Mouse (Mus musculus) frontal cortex, adult 2 months (tissue): ENCODE measurements at regions not wholly inside any gene's neighbourhood (a gene's known extent, or its start where the extent isn't known, plus 50 kb on each side); places are given as distances from the start of the nearest gene placed in this dataset.

Experiments
- DNase-seq, 2 experiments: peaks; one replicate each; pipeline ENCODE4 v3.0.0; 2022; ENCODE audit warnings: low spot score in 1 of 2; ENCODE audit errors: extremely low spot score in 1 of 2

DNA sequence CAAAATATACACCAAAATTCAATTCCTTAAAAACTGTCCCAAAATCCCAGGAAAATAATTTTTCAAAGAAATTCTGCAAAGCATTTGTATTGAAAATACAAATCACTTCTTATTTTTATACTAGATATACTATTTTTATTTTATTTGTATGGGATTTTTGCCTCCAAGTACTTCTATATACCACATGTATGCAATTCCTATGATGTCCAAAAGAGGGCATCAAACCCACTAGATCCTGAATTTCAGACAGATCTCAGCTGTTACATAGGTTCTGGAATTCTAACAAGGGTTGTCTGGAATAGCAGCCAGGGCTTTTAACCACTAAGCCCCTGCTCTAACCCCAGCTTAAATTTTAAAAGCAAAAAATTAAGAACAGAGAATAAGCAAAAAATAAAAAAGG lies 185.2 kb upstream of the Dgkb start:
- peak in 1 of 2 experiments; percentile 32 for DNase-seq

DNA sequence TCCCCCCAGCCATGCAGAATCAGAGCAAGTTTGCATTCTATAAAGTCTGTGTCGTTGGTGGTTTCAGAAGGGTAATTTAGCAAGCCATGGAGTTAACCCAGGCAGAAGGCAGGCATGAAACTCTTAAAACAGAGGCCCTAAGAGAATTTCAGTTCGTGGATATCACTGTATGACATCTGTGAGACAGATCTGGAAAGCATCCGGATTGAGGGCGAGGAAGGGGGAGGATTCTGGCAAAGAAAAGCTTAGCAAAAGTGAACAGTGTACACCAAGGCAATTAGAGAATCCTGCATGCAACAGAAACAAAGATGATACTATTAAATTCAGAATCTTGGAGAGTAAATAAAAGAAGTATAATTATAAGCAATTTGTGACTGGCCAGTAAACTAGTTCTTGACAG lies 184.2 kb upstream of the Dgkb start:
- DNase-seq = peak in 1 of 2 experiments; percentile 25

DNA sequence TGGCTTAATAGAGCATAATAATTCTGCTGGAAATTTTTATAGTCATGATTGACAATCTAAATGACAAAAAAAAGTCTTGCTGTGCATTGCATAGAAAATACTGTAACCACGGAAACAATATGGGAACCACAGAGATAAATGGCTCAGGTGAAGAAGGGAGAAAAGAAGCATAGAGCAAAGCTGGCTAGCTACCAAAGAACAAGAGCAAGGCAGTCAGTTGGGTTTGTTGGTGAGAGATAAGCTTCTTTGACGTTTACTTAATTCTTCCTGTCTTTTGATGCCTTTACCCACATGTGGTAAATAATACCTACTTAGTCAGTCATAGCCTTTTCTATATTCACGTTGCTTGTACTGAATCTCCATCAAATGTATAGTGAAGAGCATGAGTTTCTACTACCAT lies 171.3 kb upstream of the Dgkb start:
- DNase-seq = no peak

DNA sequence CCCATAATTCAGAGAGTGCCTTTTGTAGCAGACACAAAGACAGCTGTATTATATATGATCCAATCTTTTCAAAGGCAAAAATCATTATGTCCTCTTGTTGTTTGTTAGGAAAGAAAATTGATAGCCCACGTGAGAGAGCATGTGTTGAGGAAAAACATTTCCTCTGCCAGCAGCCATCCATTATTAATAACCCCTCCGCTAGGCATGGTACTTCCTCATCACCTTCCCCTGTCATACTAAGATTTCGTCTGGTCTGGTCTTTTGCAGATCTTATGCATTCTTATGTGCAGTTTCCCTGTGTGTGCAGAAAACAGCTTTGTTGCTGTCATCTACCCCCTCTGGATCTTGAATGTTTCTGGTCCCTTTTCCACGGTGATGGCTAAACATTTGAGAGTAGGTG lies 164.2 kb upstream of the Dgkb start:
- DNase-seq = no peak

DNA sequence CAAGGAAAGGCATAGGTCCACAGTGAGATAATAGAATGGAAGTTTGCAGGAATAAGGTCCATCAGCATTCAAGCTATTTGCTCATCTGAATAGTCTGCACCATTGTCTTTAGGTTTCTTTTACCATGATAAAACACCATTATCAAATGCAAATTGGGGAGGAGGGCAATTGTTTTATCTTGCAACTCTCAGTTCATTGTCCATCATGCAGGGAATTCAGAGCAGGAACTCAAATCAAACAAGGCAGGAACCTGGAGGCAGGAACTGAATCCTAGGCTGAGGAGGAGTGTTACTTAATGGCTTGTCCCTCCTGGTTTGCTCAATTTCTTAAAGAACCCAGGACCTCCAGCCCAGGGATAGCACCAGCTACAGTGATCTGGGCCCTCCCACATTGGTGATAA lies 163.3 kb upstream of the Dgkb start:
- DNase-seq = no peak

DNA sequence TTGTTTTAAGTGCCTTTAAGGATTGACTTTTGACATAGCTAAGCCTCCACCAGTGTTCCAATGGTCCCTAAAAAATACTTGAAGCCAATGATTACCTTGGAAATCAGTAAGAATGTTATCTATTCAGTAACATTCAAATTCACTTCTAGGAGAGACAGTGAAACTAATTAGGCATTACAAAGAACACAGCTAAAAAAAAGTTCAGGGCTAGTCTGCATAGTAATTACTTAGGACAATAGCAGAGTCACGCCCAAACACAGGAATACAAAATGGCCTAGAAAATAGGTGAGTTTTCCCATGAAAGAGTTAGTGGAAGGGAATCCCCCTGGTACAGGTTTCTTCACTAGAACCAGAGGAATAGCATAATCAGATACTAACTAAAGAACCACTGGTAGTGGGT lies 157.5 kb upstream of the Dgkb start:
- DNase-seq = no peak

DNA sequence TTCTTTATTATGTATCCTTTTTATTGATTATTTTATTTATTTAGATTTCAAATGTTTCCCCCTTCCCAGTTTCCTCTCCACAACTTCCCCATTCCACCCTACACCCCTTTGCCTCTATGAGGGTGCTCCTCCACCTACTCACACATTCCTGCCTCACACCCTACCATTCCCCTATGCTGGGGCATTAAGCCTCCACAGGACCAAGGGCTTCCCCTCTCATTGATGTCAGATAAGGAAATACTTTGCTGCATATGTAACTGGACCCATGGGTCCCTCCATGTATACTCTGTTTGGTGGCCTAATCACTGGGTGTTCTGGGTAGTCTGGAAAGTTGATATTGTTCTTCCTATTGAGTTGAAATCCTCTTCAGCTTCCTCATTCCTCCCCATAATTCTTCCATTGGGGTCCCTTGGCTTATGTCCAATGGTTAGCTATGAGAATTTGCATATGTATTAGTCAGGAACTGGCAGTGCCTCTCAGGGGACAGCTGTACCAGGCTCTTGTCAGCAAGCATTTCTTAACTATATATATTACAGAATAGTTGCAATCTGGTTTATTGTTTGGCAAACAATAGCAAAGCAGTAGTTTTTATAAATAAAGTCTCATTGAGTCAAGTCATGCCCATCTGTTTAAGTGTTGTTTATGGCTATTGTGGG lies 134.9 kb upstream of the Dgkb start:
- no peak for DNase-seq

DNA sequence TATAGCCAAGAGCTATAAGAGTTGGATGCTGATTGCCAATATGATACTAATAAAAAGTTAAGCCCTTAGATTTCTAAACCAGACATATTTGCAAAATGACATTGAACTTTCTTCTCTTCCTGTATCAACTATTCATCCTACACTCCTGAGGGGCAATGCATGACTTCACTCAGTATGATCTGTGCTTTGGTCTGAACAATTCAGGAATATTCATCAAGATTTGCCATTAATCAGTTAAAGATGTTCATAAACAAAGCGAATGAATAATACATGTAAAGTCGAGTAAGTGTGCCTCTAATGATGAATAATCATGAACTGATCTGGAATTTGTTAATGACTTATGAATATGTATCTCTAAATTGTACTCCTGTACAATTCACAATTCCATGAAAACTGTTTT lies 124.9 kb upstream of the Dgkb start:
- no peak for DNase-seq
